Mouse (Mus musculus): ENCODE data around the gene Atm. TPM values are rescaled to one million over a fixed set of nuclear protein-coding genes. Genes with fewer than 3 reads are reported as not detected.

Atm gene
- polyA plus RNA-seq, 1 experiment from 2014 or later, result 18.8 TPM

DNA sequence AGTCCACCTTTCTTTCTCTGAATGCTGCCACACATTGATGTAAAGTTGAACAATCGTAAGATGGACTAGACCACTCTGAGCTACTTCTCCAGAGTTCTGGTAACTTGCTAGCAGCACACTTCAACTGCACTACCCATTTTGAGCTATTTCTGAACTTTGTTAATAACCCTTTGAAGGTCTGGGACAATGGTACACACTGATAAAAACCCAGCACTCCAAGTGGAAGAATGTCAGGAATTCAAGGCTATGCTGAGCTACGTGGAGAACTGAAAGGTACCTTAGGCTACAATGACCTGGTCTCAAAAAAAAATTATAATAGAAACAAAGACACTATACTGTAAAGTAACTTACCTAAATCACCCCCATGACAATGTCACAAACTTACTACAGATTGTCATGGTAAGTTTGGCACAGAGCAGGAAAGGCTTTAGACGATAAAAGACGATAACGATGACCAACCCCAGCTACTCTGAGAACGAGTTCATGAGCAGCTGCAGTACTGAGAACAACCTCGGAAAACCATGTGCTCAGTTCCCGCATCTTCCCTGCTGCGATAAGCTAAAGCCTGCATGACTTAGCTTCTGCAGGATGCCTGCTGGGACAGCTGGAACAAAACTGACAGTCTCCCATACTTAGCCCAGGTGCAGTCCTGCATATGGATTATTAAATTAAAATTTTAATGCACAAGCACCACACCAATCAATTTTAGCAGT lies 63.6 kb downstream of the Atm start:
- no peak overlapping the region for H3K9ac ChIP-seq (replicated peaks)

DNA sequence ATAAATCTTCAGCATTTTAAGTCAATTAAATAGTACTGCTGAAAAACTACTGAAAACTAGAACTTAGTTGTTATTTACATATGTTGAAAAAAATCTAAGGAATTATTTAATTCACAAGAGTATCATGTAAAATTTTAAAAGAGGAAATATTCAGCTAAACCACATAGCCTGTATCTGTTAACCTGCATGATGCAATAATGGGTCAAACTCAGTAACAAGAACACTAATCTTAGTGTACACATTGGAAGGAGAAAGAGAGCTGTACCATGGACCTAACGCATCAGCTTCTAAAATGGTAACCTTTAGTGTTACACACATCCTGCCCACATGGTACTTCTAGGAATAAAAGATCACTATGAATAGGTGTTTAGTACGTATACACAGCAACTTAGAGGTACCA lies 84.5 kb downstream of the Atm start:
- 94% methylated on average over 2 of the region's 2 CpGs for WGBS
- no peak for ATAC-seq (ENCODE audit: low FRiP score, low read depth)
- H3K36me3 ChIP-seq, result peaks cover 48% of the 10 kb centered on the region

More for the DNA sequence above, 63.6 kb downstream of the Atm start:
- 88% methylated on average over 9 of the region's 9 CpGs for WGBS
- Histone ChIP-seq H3K4me1 (no peaks in the 10 kb centered on the region), H3K36me3 (peaks cover 8% of the 10 kb centered on the region), H3K9me3 (no peaks in the 10 kb centered on the region), H3K4me2 (replicated peaks) (no peak overlapping the region), H3K27ac (replicated peaks) (no peak overlapping the region), H3K4me3 (no peak overlapping the region), H3K27me3 (no peaks in the 10 kb centered on the region)
- ATAC-seq (ENCODE audit: low FRiP score, low read depth), result no peak

DNA sequence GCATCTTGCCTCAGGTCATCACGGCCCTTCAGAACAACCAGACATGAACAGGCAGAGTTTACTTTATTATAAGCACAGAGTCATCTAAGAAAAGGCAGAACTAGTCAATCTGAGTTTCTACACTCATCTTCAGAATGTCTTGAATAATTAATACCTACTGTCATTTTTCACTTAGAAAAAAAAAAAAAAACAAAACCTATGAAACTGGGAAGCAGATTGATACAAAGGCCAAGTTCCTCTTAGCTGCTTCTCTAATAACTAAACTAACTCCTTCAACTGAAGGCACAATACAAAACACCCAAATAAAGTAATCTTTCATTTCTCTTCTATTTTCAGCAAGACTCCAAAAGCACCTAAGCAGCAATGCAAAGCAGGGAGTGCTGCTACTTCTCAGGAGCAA lies 85.9 kb downstream of the Atm start:
- Histone ChIP-seq H3K4me2 (replicated peaks) (no peak overlapping the region), H3K4me1 (no peaks in the 10 kb centered on the region), H3K4me3 (no peak overlapping the region), H3K27ac (replicated peaks) (no peak overlapping the region), H3K36me3 (peaks cover 46% of the 10 kb centered on the region), H3K9me3 (no peaks in the 10 kb centered on the region), H3K27me3 (no peaks in the 10 kb centered on the region), H3K9ac (replicated peaks) (no peak overlapping the region)
- no peak for ATAC-seq (ENCODE audit: low FRiP score, low read depth)
- 95% methylated on average over 1 of the region's 1 CpGs for WGBS

More for the DNA sequence above, 84.5 kb downstream of the Atm start:
- H3K4me1 ChIP-seq, result no peaks in the 10 kb centered on the region
- H3K27ac ChIP-seq (replicated peaks), result no peak overlapping the region
- no peak overlapping the region for H3K9ac ChIP-seq (replicated peaks)
- H3K9me3 ChIP-seq, result no peaks in the 10 kb centered on the region
- H3K4me2 ChIP-seq (replicated peaks), result no peak overlapping the region
- H3K4me3 ChIP-seq, result no peak overlapping the region
- no peaks in the 10 kb centered on the region for H3K27me3 ChIP-seq

DNA sequence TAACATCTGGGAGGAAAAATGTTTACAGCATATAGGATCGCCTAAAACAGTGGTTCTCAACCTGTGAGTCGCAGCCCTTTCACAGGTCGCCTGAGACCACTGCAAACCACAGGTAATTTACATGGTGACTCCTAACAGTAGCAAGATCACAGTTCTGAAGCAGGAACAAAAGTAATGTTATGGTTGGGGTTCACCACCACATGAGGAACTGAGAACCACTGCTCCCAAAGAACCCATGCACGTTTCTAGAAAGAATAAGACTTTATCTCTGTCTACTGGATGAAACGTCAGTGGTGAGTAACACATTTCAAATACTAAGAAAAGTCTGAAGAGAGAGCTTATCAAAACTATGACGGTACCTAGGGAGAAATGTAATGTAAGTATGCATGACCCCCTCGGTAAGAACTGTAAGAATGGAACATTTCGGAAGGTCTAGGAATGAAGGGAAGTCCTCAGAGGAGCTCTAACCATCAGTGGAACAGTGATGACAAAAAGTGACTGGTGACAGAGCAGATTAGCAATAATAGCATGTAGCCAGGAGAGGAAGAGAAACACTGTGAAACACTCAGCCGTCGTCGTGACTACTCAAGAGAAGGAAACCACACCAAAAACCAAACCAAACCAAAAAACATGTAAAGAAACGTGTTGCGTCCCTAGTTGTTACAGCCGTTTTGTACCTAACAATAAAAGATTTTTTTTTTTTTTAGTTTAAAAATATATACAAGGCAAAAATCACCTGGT lies 100.5 kb downstream of the Atm start:
- no peak for ATAC-seq (ENCODE audit: low FRiP score, low read depth)
- Histone ChIP-seq H3K9ac (replicated peaks) (no peak overlapping the region), H3K4me1 (no peaks in the 10 kb centered on the region), H3K4me3 (no peak overlapping the region), H3K27ac (replicated peaks) (no peak overlapping the region), H3K27me3 (no peaks in the 10 kb centered on the region), H3K9me3 (no peaks in the 10 kb centered on the region), H3K36me3 (peaks cover 19% of the 10 kb centered on the region), H3K4me2 (replicated peaks) (no peak overlapping the region)
- WGBS, result 93% methylated on average over 14 of the region's 14 CpGs

DNA sequence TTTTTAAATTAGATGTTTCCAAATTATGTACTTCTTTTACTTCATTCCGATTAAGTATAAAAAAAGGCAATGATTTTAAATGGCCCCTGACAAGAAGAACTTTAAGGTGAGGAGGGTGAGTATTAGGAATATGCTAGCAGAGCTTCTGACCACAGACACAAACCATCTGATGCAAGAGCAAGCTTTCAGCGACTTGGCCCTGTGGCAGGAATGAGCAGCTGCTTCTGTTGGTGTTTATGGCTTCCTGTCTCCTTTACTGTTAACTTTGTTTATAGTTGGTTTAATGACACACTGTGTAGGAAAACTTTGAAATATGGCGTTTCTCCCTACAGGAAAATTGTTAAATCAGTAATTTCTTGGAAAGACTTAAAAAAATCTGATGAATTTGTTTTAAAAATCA lies 108.9 kb downstream of the Atm start:
- no peaks in the 10 kb centered on the region for H3K4me1 ChIP-seq
- H3K27ac ChIP-seq (replicated peaks), result no peak overlapping the region
- no peak overlapping the region for H3K4me3 ChIP-seq
- H3K36me3 ChIP-seq, result no peaks in the 10 kb centered on the region
- no peak for ATAC-seq (ENCODE audit: low FRiP score, low read depth)
- 84% methylated on average over 3 of the region's 3 CpGs for WGBS
- no peaks in the 10 kb centered on the region for H3K27me3 ChIP-seq
- no peak overlapping the region for H3K9ac ChIP-seq (replicated peaks)
- no peaks in the 10 kb centered on the region for H3K9me3 ChIP-seq
- no peak overlapping the region for H3K4me2 ChIP-seq (replicated peaks)

DNA sequence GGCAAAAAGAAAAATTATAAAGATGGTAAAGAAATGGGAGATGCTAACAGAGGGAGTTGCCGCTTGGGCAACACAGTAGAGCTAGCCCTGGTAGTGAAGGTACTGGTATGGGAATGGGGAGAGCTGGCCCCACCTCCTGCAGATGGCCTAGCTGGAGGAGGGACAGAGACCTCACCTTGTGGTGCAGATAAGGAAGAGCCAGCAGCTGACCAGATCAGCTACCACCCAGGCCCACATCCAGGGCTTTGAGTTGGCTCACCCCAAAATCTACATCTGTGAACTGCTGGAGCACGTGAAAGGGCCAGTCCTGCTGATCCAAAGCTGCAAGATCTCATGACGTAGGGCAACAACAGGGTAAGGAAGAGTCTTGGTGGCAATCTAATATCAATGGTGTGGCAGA lies 109.8 kb downstream of the Atm start:
- Histone ChIP-seq H3K9ac (replicated peaks) (no peak overlapping the region), H3K36me3 (no peaks in the 10 kb centered on the region), H3K27me3 (no peaks in the 10 kb centered on the region), H3K4me2 (replicated peaks) (no peak overlapping the region), H3K27ac (replicated peaks) (no peak overlapping the region), H3K4me1 (no peaks in the 10 kb centered on the region), H3K9me3 (no peaks in the 10 kb centered on the region), H3K4me3 (no peak overlapping the region)
- WGBS, result 93% methylated on average over 3 of the region's 3 CpGs
- ATAC-seq (ENCODE audit: low FRiP score, low read depth), result no peak

DNA sequence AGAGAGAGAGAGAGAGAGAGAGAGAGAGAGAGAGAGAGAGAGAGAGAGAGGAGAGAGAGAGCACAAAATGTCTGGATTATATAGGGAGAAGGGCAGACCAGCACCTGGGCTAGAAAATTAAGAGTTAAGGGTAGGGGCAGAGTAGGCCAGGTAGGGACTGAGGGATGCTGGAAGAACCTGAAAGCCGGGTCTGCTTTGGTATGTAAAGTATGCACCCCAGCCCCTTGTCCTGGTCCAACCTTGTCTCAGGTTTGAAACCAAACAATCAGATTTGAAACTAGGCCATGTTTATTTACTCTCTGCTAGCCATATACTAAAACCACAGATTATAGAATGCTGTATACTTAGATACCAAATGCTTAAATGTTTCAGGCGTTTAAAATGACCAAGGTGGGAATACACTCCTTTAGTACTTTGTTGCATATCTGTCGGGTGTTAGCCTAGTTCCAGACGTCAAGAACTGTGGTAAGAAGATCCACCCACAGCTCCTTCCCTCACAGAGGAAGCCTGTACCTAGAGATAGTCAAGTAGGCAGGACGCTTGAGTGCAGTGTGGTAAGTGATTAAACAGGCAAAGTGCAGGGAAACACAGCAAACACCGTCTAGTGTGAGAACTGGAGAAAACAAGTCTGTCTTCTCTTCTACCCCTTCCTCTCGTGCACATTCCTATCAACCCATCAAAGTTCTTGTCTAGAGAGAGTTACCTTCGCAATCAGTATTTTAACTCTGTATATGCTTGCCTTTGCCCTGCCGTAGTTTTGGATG lies 114.2 kb downstream of the Atm start:
- Histone ChIP-seq H3K36me3 (no peaks in the 10 kb centered on the region), H3K4me3 (no peak overlapping the region), H3K4me1 (no peaks in the 10 kb centered on the region), H3K4me2 (replicated peaks) (no peak overlapping the region), H3K9me3 (no peaks in the 10 kb centered on the region), H3K27ac (replicated peaks) (no peak overlapping the region), H3K9ac (replicated peaks) (no peak overlapping the region), H3K27me3 (no peaks in the 10 kb centered on the region)
- no peak for ATAC-seq (ENCODE audit: low FRiP score, low read depth)
- WGBS, result 80% methylated on average over 9 of the region's 9 CpGs

DNA sequence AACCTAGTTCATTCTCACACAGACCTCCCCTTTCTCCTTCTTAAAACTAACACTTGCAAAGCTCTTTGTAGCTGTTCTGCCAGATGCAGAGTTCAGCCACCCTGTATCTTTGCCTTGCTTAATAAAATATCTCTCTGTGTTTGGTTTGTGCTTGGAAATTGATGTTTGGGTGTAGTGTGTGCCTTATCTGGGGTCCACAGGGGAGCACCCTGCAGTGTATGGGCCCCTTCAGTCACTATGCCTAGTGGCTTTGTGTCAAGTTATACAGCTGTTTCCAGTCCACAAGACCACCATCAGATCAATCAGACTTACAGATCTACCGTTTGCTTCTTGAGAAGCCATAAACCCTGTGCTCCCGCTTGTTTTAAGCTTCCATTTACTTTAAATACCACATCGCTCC lies 127.1 kb downstream of the Atm start:
- no peaks in the 10 kb centered on the region for H3K27me3 ChIP-seq
- no peak overlapping the region for H3K4me2 ChIP-seq (replicated peaks)
- whole genome bisulfite sequencing, result 87% methylated on average over 3 of the region's 3 CpGs
- ATAC-seq (ENCODE audit: low FRiP score, low read depth), result no peak
- no peak overlapping the region for H3K4me3 ChIP-seq
- H3K9me3 ChIP-seq, result no peaks in the 10 kb centered on the region
- no peak overlapping the region for H3K27ac ChIP-seq (replicated peaks)
- H3K36me3 ChIP-seq, result no peaks in the 10 kb centered on the region
- H3K9ac ChIP-seq (replicated peaks), result no peak overlapping the region
- H3K4me1 ChIP-seq, result 0 out of 2 replicates have a peak, but pooled peaks cover 5% of the 10 kb centered on the region

DNA sequence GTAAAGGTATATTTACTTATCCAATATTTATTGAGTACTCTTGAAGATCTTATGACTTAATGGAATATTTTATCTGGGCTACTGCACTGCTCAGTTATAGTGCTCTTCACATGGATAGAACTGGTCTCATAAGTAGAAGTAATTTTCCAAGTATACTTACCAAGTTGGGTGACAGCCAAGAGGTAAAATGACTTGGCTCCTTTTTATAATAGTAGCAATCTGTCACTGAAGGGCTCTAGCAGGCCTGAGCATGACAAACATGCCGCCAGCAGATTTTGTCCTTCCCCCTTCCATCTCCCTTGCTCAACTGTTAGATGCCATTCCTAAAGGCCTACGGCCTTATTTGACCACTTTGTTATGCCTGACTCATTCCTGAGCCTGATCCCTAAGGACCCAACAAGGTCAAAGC lies 127.6 kb downstream of the Atm start:
- no peaks in the 10 kb centered on the region for H3K36me3 ChIP-seq
- no peak for ATAC-seq (ENCODE audit: low FRiP score, low read depth)

DNA sequence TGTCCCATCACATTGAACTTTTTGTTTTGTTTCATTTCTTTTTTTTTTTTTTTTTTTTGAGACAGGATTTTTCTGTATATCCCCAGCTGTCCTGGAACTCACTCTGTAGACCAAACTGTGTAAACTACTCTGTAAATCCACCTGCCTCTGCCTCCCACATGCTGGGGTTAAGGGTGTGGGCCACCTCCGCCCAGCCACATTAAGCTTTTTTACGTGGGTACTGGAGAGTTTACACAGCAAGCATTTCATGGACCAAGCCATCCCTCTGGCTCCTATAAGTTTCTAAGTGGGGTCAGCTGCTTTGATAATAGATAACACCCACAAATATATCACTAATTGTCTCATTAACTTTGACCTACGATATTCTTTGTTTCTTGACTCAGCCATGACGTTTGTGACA lies 128.0 kb downstream of the Atm start:
- no peak for ATAC-seq (ENCODE audit: low FRiP score, low read depth)
- Histone ChIP-seq H3K27ac (replicated peaks) (no peak overlapping the region), H3K9ac (replicated peaks) (no peak overlapping the region), H3K36me3 (no peaks in the 10 kb centered on the region), H3K9me3 (no peaks in the 10 kb centered on the region), H3K4me3 (no peak overlapping the region), H3K4me2 (replicated peaks) (no peak overlapping the region), H3K4me1 (0 out of 2 replicates have a peak, but pooled peaks cover 5% of the 10 kb centered on the region), H3K27me3 (no peaks in the 10 kb centered on the region)
- 86% methylated on average over 4 of the region's 4 CpGs for WGBS

More for the DNA sequence above, 127.6 kb downstream of the Atm start:
- Histone ChIP-seq H3K4me3 (no peak overlapping the region), H3K9me3 (no peaks in the 10 kb centered on the region), H3K4me2 (replicated peaks) (no peak overlapping the region), H3K27ac (replicated peaks) (no peak overlapping the region), H3K27me3 (no peaks in the 10 kb centered on the region), H3K9ac (replicated peaks) (no peak overlapping the region), H3K4me1 (0 out of 2 replicates have a peak, but pooled peaks cover 5% of the 10 kb centered on the region)
- WGBS, result 89% methylated on average over 2 of the region's 2 CpGs

DNA sequence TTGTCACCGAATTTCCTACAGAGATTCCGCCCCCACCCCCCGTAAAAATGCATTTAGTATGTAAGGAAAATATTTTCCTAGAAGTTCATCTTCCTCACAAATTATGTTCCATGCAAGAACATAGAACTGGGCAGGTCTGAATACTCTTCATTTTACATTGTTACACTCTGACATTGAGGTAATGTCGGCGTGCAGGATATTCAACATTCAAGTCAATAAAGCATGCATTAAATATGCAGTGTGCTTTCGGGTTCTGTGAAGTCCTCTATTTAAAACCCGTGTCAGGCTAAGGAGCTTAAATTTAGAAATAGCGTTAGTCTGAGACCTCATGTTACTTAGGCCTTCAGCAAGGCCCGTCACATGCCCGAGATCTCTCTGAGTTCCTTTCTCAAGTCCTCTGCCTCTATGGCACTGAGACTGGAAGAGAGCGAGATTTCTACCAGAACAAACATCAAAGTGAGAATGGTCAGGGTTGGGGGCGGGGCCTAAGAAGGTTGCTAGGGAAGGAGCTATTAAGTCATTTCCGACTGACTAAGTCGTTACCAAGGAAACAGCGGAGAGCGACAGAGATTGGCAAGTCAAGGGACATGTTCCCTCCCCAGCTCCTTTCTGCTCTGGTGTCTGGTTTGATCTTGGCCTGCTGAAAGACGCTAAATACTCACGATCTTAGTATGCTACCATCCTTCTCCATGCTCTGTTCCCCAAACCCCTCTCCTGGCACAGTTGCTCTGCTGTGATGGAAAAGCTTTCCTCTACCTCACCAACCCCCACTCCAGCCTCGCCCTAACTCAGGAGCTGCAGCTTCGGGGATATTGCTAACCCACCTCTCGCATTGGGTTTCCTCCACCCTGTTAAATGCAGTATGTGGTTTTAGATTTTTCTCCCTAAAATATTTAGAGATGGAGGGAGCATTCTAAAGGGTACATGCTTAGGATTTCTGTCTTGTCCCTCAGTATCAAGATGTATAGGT lies 131.5 kb downstream of the Atm start:
- no peaks in the 10 kb centered on the region for H3K27me3 ChIP-seq
- peak overlapping the region; percentile 60 for H3K4me2 ChIP-seq (replicated peaks)
- peak overlapping the region; percentile 61 for H3K9ac ChIP-seq (replicated peaks)
- peak overlapping the region; percentile 43 for H3K4me3 ChIP-seq
- 21% methylated on average over 21 of the region's 21 CpGs for WGBS
- H3K36me3 ChIP-seq, result no peaks in the 10 kb centered on the region
- peaks cover 10% of the 10 kb centered on the region; the same call in 1 of the 2 replicates for H3K4me1 ChIP-seq
- no peaks in the 10 kb centered on the region for H3K9me3 ChIP-seq
- peak; percentile 92 for ATAC-seq (ENCODE audit: low FRiP score, low read depth)
- peak overlapping the region; percentile 87 for H3K27ac ChIP-seq (replicated peaks)

Measured in midbrain, embryonic 12.5 days (tissue).